Mouse (Mus musculus) left cerebral cortex, postnatal 25 days (tissue): ENCODE data around the gene Srsf9. TPM values are rescaled to one million over a fixed set of nuclear protein-coding genes. Genes with fewer than 3 reads are reported as not detected.
A peak's percentile ranks its signal among the peaks of the same experiment; 100 is the strongest.
"Not testable (repeated sequence)": the region's sequence is repeated elsewhere in the genome, so short reads cannot be mapped to it uniquely, and the experiment has no call there.

Experiments used
- DNase-seq, 2 experiments: peaks; one replicate each; pipeline ENCODE4 v3.0.0; 2022; ENCODE audit warnings: low spot score in 2 of 2, mixed read lengths in 1 of 2
- intact Hi-C: fragments of 180-260 bp; cut with DNase I; formaldehyde crosslinking; loops from one replicate; pipeline ENCODE4 v1.15.1; 2025
- total RNA-seq, 2 experiments: library from RNA; stranded (reverse); gene quantifications; 2 replicates each; pipeline ENCODE4 v1.2.3; 2021

The Srsf9 gene
- total RNA-seq: 10 to 100 TPM; 71.0 to 77.6 TPM

GRCm38 (mm10) chr5:115326875-115327609, at the start of gene Srsf9:
Gene Srsf9 (plus strand): TSS chr5:115327177.
- DNase-seq: peak; percentile 92 to 96
- intact Hi-C loops: loop anchor here (1.0 kb wide), 2 partner anchors 8 to 26 kb away; no protein-coding TSS in a partner anchor

- intact Hi-C loops: no loop called here
- no peak for DNase-seq
These were observed 48.9 kb upstream of the Srsf9 start for GRCm38 (mm10) chr5:115278053-115278452.

- no peak for DNase-seq
- intact Hi-C loops: loop anchor here (1.0 kb wide), 1 partner anchor 41 kb away; no protein-coding TSS in a partner anchor
These were observed 48.2 kb upstream of the Srsf9 start for GRCm38 (mm10) chr5:115278785-115279184.

- intact Hi-C loops: loop anchor here (1.0 kb wide), 1 partner anchor 40 kb away; no protein-coding TSS in a partner anchor
- DNase-seq: peak; percentile 89 to 90
These were observed 47.5 kb upstream of the Srsf9 start, which contains the start of gene Coq5 for GRCm38 (mm10) chr5:115279226-115280049. Gene Coq5 (plus strand): TSS chr5:115279666.

DNA sequence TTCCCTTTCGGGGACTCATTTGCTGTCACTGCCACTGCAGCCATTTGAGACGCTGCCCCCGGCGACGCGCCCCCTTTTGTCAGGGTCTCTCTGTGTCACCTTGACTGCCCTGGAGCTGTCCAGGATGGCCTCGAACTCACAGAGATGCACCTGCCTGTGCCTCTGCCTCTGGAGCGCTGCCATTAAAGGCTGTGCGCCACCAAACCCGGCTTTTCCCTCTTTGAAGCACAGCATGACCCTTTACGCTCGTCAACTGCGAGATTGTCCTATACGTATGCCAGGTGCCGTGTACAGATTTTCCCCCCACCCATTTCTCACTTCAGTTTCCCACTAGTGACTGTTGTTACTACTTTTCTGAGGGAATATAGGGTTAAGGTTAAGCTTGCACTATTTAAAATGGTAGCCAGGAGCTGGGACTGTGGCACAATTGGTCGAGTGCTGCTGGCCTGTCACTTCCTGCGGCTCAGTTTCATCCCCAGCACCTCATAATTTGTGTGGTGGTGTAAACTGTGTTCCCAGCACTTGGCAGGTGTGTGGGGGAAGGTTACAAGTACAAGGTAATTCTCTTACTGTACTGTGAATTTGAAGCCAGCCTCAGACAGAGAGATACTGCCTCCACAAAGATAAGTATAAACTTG, 46.8 kb upstream of the Srsf9 start:
- no peak for DNase-seq
- intact Hi-C loops: no loop called here

- DNase-seq: no peak
- intact Hi-C loops: no loop called here
These were observed 42.2 kb upstream of the Srsf9 start for GRCm38 (mm10) chr5:115284735-115285134.

DNA sequence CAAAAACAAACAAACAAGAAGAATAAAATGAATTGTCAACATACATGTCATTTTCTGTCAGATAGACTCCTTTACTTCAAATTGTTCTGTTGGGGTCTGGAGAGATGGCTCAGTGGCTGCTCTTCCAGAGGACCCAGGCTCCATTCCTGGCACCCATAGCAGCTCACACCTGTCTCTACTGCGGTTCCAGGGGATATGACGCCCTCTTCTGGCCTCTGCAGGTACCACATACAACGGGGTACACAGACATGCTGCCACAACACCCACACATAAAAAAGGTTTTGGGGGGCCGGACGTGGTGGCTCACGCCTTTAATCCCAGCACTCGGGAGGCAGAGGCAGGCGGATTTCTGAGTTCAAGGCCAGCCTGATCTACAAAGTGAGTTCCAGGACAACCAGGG, 32.8 kb upstream of the Srsf9 start:
- no peak for DNase-seq

GRCm38 (mm10) chr5:115296347-115296746, 30.6 kb upstream of the Srsf9 start:
- intact Hi-C loops: loop anchor here (2.0 kb wide), 1 partner anchor 14 kb away; no protein-coding TSS in a partner anchor
- DNase-seq: no peak

More for the DNA sequence above, 32.8 kb upstream of the Srsf9 start:
- intact Hi-C loops: no loop called here

DNA sequence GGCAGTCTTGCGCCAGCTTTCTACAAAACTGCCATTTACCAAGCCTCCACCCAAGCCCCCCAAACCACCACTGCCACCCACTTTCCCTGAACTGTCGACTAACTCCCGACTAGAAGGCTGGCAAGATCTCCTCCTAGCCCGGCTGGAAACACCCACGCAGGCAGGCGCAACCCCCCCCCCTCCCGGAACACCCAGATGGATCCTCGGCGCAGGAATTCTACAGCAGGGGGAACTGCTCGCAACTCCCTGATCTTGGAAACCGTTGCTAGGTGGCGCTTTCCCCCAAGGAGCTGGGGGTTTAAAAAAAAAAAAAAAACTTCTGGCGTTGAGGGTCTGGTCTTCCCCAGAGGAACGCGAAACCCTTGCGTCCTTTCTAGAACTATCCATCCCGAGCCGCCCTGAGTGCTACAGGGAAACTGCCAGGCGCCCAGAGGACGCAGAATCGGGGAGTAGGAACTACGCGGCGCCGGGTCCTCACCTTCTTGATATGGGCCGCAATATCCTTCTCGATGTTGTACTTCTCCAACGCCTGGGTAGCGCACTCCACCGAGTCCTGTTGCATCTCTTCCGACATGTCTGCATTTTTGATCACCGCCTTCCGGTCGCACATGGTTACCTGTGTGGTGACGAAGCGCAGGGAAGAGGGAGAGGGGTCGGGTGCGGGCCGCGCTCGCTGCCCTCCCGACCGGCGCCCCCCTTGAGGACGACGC, 26.8 kb upstream of the Srsf9 start:
- intact Hi-C loops: loop anchor here (1.0 to 2.0 kb wide), 3 partner anchors 19 to 41 kb away; partner anchors contain the start of genes Gatc, Rnf10 and Triap1
- DNase-seq: peak; percentile 55 to 82

DNA sequence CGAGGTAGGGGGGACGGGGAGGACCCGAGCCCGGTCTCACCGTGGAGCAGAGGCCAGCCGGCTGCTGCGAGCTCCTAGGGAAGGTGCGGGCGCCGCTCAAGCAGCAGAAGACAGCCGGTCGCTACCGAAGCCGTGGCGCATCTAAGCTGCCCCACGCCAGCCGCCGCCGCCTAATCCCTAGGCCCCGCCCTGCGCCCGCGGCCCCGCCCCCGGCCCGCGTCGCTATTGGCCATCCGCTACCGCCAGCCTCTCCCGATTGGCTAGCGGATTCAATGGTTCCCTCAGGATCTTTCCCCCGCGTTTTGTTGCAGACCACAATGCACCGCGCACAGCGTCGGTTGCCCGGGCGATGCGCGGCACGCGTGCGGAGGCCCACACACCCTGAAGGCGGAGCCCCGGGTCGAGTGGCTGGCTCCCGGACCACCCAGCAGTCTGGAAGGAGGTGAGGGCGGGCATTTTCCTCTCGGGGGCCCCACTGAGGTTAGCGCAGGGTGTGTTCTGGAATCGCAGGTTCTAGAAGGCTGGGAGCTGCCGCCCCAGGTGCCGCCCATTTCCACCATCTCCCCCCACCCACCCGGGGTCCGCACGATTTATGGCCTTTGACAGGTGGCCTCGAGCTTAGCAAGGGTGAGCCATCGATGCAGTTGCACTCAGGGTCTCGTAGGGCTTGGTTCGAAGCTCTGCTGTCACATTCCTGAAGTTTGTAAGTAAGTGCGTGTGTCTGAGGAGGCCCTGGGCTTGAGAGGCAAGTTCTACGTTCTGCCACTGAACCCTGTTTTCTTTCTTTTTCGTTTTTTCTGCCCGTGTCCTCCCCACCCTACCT, 26.0 kb upstream of the Srsf9 start, which contains the start of gene Dynll1:
TSS of gene Dynll1 (minus strand) at position 208 of the 823 bp plus-strand sequence.
- intact Hi-C loops: loop anchor here (1.0 to 2.0 kb wide), 4 partner anchors 18 to 40 kb away; partner anchors contain the start of genes Gatc, Rnf10, Srsf9 and Triap1
- DNase-seq: peak; percentile 99

DNA sequence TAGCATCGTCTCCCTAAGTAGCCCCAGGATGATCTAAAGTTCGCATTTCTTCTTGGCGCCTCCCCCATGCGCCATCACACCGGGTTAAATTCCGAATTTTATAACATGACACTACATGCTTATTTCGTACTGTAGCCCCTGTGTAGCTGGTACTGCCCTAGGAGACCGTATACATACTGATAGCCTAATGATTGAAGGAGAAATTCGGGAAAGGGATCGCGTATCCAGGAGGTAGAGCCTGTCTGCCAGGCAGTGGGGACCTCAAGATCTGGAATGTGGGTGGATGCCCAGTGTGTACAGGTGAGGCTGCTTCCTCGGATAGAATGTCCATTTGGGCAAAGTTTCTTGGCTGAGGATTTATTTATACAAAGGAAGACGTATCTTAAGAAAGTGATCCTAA, 25.4 kb upstream of the Srsf9 start:
- no peak for DNase-seq
- intact Hi-C loops: loop anchor here (1.0 to 2.0 kb wide), 3 partner anchors 26 to 39 kb away; partner anchors contain the start of genes Gatc, Rnf10, Srsf9 and Triap1

GRCm38 (mm10) chr5:115302190-115302589, 24.8 kb upstream of the Srsf9 start:
- intact Hi-C loops, DNase-seq: not testable (repeated sequence)

GRCm38 (mm10) chr5:115312354-115312753, 14.6 kb upstream of the Srsf9 start:
- DNase-seq: no peak
- intact Hi-C loops: no loop called here

DNA sequence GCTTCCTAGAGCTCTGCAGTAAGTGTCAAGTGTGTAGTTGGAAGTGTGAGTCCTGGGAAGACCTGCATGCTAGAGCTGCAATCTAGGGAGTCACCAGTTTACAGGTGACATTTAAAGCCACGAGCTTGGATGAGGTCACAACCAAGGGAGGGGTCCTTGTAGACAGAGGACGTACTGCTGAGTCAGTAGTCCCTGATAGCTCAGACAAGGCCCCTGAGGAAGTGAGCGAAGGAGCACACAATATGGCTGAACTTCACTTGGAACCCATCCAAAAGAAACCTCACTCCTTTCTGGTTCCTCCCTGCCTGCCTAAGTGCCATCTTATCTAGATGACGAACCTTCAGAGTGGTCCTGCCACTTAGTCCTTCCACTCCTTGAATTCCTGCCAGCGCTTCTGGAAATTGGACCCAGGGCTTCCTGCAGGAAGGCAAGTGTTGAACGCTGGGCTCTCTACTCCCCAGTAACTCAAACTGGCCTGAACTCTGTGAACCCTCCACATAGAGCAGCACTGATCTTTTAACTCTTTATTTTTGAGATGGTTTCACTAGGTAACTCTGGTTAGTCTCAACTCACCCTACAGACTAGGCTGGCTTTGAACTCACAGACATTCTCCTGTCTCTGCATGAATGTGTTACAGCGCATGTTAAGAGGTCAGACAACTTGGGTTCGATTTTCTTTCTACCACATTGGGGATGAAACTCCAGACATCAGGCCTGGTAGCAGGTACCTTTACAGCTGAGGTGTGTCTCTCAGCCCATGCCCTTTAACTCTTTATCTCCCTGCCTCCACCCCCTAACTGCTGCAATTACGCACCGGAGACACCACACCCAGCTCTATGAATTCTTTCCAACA, 13.9 kb upstream of the Srsf9 start:
- DNase-seq: peak in 1 of 2 experiments; percentile 1

GRCm38 (mm10) chr5:115313668-115313943, 13.4 kb upstream of the Srsf9 start:
- no peak for DNase-seq
- intact Hi-C loops: no loop called here

More for the DNA sequence above, 13.9 kb upstream of the Srsf9 start:
- intact Hi-C loops: no loop called here

DNA sequence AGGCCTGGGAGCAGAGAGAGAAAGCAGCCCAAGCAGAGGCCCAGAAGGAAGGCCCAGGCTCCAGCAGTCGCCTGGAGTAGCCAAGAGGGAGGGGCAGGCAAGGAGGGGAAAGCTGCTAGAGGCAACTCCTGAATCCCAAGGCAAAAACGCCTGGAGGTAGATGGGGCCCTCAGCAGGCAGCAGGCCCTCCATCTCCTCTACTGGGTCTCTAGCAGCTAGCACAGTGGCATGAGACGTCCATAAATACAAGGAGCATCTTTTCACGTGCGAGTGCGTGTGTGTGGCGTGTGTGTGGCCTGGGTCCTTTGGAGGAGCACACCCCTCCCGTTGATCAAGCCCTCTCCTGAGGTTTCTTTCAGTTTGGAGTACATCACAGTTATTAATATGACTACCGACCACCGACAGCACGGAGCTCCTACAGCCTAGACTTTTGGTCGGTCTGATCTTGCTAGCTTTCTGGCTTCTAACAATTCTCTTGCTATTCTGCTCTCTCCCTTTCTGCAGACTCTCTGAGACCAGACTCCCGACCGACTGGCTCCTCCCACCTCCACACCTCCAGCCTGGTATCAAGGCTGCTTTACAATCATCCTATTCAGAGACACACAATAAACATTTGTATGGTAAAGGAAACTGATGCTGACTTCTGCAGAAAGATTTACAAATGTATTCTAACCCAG, 9.9 kb upstream of the Srsf9 start:
- no peak for DNase-seq
- intact Hi-C loops: no loop called here
